Mouse (Mus musculus) liver, embryonic 12.5 days (tissue): ENCODE data around the gene Olfr380. TPM values are rescaled to one million over a fixed set of nuclear protein-coding genes. Genes with fewer than 3 reads are reported as not detected.

Experiments used
- ATAC-seq: fragments of 200-750 bp; cut with Nextera tagmentation; 2 replicates; pipeline ENCODE4 v1.8.0; 2017; ENCODE audit warnings: moderate number of reproducible peaks, mild to moderate bottlenecking, moderate library complexity
- H3K27ac ChIP-seq: fragments of 300-500 bp; sonication (generic); 2 replicates; pipeline ENCODE4 v1.5.1; 2016; ENCODE audit warnings: mild to moderate bottlenecking
- H3K27me3 ChIP-seq: fragments of 300-500 bp; sonication (generic); replicated peaks from 2 replicates; pipeline ENCODE4 v1.6.1; 2016; ENCODE audit warnings: mild to moderate bottlenecking, moderate library complexity
- H3K36me3 ChIP-seq: fragments of 300-500 bp; sonication (generic); 2 replicates; pipeline ENCODE4 v1.6.1; 2016; ENCODE audit warnings: mild to moderate bottlenecking, moderate library complexity
- H3K4me1 ChIP-seq: fragments of 300-500 bp; sonication (generic); 2 replicates; pipeline ENCODE4 v1.6.1; 2016
- H3K4me2 ChIP-seq: fragments of 300-500 bp; sonication (generic); 2 replicates; pipeline ENCODE4 v1.6.1; 2016; ENCODE audit warnings: mild to moderate bottlenecking, moderate library complexity
- H3K4me3 ChIP-seq: fragments of 300-500 bp; sonication (generic); 2 replicates; pipeline ENCODE4 v1.5.1; 2016; ENCODE audit warnings: mild to moderate bottlenecking, moderate library complexity
- H3K9ac ChIP-seq: fragments of 300-500 bp; sonication (generic); 2 replicates; pipeline ENCODE4 v1.6.1; 2016; ENCODE audit warnings: mild to moderate bottlenecking, moderate library complexity
- H3K9me3 ChIP-seq: fragments of 300-500 bp; sonication (generic); replicated peaks from 2 replicates; pipeline ENCODE4 v1.6.1; 2016; ENCODE audit warnings: mild to moderate bottlenecking, moderate library complexity
- WGBS: fragments of 180-500 bp; shearing (Covaris S2); methylation state at CpG from one replicate; pipeline ENCODE4 v1.1.7; 2016; ENCODE audit not compliant: insufficient replicate concordance; 5-methylcytosine and 5-hydroxymethylcytosine counted together
- polyA plus RNA-seq: library from polyadenylated mRNA; unstranded; fragments of >200 nt; fragmentation: Nextera tagmentation; extraction: Ambion mirVana; gene quantifications from 2 replicates; pipeline ENCODE4 v1.2.1, GENCODE M21; 2016

Olfr380 gene
- not detected in 2 replicates for polyA plus RNA-seq

- no peak within 1 kb of the TSS for H3K9ac ChIP-seq
- no peak for ATAC-seq
- no peak within 1 kb of the TSS for H3K27ac ChIP-seq
- no peaks in the 10 kb centered on the region for H3K9me3 ChIP-seq
- 75% methylated on average over 1 of the region's 1 CpGs for WGBS
- H3K4me2 ChIP-seq: no peak within 1 kb of the TSS
- no peaks in the 10 kb centered on the region for H3K4me1 ChIP-seq
- H3K4me3 ChIP-seq: no peak within 1 kb of the TSS
- H3K36me3 ChIP-seq: no peaks in the 10 kb centered on the region
- no peaks in the 10 kb centered on the region for H3K27me3 ChIP-seq
These were observed at the start of gene Olfr380 for GRCm38 (mm10) chr11:73457408-73457807. Olfr380 (minus strand) TSS chr11:73457508.

DNA sequence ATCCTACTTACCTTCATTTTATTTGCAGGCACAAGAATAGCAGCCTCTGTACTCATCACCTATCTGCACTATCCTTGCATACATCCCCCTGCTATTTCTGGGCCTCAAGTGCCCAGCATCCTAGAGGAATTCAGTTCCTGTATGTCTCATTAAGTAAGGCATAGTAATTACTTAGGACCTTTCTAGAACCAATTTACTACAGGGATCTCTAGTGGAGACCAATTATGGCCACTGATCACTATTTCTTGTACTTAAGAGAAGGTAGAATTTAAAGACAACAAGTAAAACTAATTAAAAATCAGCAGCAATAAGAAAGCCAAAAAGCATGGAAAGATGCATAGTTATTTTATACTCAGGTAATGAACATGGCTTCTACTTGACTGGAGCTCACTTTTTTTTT lies 34.2 kb upstream of the Olfr380 start, which contains the start of gene Olfr381:
Gene Olfr381, minus strand, starts transcription at position 101 of the 400 bp plus-strand sequence.
- Histone ChIP-seq H3K27me3 (no peaks in the 10 kb centered on the region), H3K9ac (no peak within 1 kb of the TSS), H3K36me3 (no peaks in the 10 kb centered on the region)

DNA sequence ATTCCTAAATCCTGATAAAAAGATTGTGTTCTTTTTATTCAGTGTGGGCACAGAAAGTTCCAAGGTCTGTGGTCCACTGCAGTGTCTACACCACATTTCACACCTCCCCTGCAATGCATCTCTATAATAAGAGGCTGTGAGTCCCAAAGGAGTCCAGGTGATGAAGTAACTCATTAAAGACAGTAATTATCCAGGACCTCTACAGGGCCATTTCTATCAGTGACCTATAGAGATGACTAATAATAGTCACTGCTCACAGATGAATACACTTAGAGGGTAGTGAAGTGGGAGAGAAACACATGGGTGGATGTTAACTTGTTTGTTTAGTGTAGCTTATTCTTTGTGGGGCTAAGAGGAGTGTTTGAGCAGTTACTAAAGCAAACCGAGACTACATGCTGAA lies 28.9 kb downstream of the Olfr380 start, which contains the start of gene Olfr378:
Gene Olfr378, minus strand, starts transcription at position 101 of the 400 bp plus-strand sequence.
- Histone ChIP-seq H3K36me3 (no peaks in the 10 kb centered on the region), H3K4me3 (no peak within 1 kb of the TSS), H3K4me1 (no peaks in the 10 kb centered on the region), H3K27ac (no peak within 1 kb of the TSS), H3K9me3 (peaks cover 9% of the 10 kb centered on the region; the same call in 1 of the 2 replicates), H3K27me3 (no peaks in the 10 kb centered on the region), H3K9ac (no peak within 1 kb of the TSS), H3K4me2 (no peak within 1 kb of the TSS)
- no peak for ATAC-seq
- 71% methylated on average over 1 of the region's 1 CpGs for WGBS

More for the DNA sequence above, 34.2 kb upstream of the Olfr380 start, which contains the start of gene Olfr381:
- no peaks in the 10 kb centered on the region for H3K4me1 ChIP-seq
- H3K9me3 ChIP-seq: no peaks in the 10 kb centered on the region
- ATAC-seq: no peak
- no peak within 1 kb of the TSS for H3K4me3 ChIP-seq
- no peak within 1 kb of the TSS for H3K27ac ChIP-seq
- no peak within 1 kb of the TSS for H3K4me2 ChIP-seq

Other genes with a start within 250 kb of the Olfr380 start
- not detected in 2 replicates for gene Trpv1, start 223.2 kb downstream of the Olfr380 start, polyA plus RNA-seq
- not detected in 2 replicates for gene Trpv3, start 190.1 kb downstream of the Olfr380 start, polyA plus RNA-seq
- 1.1 and 1.2 TPM in 2 replicates for gene Aspa, start 127.9 kb downstream of the Olfr380 start, polyA plus RNA-seq
- gene Gm49340, start 127.8 kb downstream of the Olfr380 start, polyA plus RNA-seq: not detected in 2 replicates
- gene Spata22, start 127.8 kb downstream of the Olfr380 start, polyA plus RNA-seq: 1.0 and 1.9 TPM in 2 replicates
- not detected in 2 replicates for gene Olfr20, start 106.7 kb downstream of the Olfr380 start, polyA plus RNA-seq
- not detected in 2 replicates for gene Olfr376, start 86.3 kb downstream of the Olfr380 start, polyA plus RNA-seq
- not detected in 2 replicates for gene Olfr1, start 57.9 kb downstream of the Olfr380 start, polyA plus RNA-seq
- not detected in 2 replicates for gene Olfr378, start 29.0 kb downstream of the Olfr380 start, polyA plus RNA-seq
- not detected in 2 replicates for gene Olfr381, start 34.1 kb upstream of the Olfr380 start, polyA plus RNA-seq
- not detected in 2 replicates for gene Olfr382, start 59.7 kb upstream of the Olfr380 start, polyA plus RNA-seq
- not detected in 2 replicates for gene Olfr385, start 135.5 kb upstream of the Olfr380 start, polyA plus RNA-seq
- gene Olfr384, start 141.1 kb upstream of the Olfr380 start, polyA plus RNA-seq: not detected in 2 replicates
- not detected in 2 replicates for gene Zfp735, start 231.3 kb upstream of the Olfr380 start, polyA plus RNA-seq